Mouse (Mus musculus) MEL (cell line): ENCODE data around the gene Trit1.

Experiments used
- CTCF ChIP-seq, 3 experiments: IDR thresholded peaks in 2 of 3; conservative IDR thresholded peaks in 1 of 3; 2 replicates each; pipeline ENCODE4 v1.5.1; 2011 to 2012; ENCODE audit warnings: low read length in 3 of 3, low read depth in 2 of 3, mild to moderate bottlenecking in 2 of 3, improper control_type of control experiment in 1 of 3, inconsistent platforms in 1 of 3, mixed read lengths in 1 of 3, moderate library complexity in 1 of 3; ENCODE audit not compliant: control insufficient read depth in 1 of 3, insufficient read depth in 1 of 3, poor library complexity in 1 of 3, severe bottlenecking in 1 of 3
- E2F4 ChIP-seq: IDR thresholded peaks from 2 replicates; pipeline ENCODE4 v1.6.1; 2011; ENCODE audit warnings: low read depth, low read length, improper control_type of control experiment, borderline replicate concordance
- ELF1 ChIP-seq: IDR thresholded peaks from 2 replicates; pipeline ENCODE4 v1.6.1; 2014; ENCODE audit warnings: low read depth, mild to moderate bottlenecking, inconsistent platforms, low read length, improper control_type of control experiment, moderate library complexity
- EP300 ChIP-seq, 2 experiments: IDR thresholded peaks; 2 replicates each; pipeline ENCODE4 v1.6.1; 2011; ENCODE audit warnings: improper control_type of control experiment in 2 of 2, low read length in 2 of 2, low read depth in 1 of 2, mild to moderate bottlenecking in 1 of 2
- GATA1 ChIP-seq: IDR thresholded peaks from 2 replicates; pipeline ENCODE4 v1.6.1; 2011; ENCODE audit warnings: low read depth, low read length, improper control_type of control experiment
- KAT2A ChIP-seq: conservative IDR thresholded peaks from 2 replicates; pipeline ENCODE4 v1.6.1; 2012; ENCODE audit warnings: low read depth, low read length, improper control_type of control experiment, inconsistent platforms
- POLR2A ChIP-seq, 2 experiments: IDR thresholded peaks; 2 replicates each; pipeline ENCODE4 v1.6.1; 2011 to 2012; ENCODE audit warnings: low read length in 2 of 2, mild to moderate bottlenecking in 2 of 2, control low read depth in 1 of 2, improper control_type of control experiment in 1 of 2, low read depth in 1 of 2, moderate library complexity in 1 of 2; ENCODE audit not compliant: control insufficient read depth in 1 of 2, insufficient read depth in 1 of 2, poor library complexity in 1 of 2
- POLR2AphosphoS2 ChIP-seq: IDR thresholded peaks from 2 replicates; pipeline ENCODE4 v1.6.1; 2011; ENCODE audit warnings: low read length, improper control_type of control experiment
- POLR2AphosphoS5 ChIP-seq: IDR thresholded peaks from 2 replicates; pipeline ENCODE4 v1.6.1; 2012; ENCODE audit warnings: low read depth, borderline replicate concordance, mild to moderate bottlenecking, inconsistent platforms, low read length, moderate library complexity, mixed read lengths
- SMC3 ChIP-seq: IDR thresholded peaks from 2 replicates; pipeline ENCODE4 v1.6.1; 2011; ENCODE audit warnings: low read depth, low read length, improper control_type of control experiment
- USF1 ChIP-seq: IDR thresholded peaks from 2 replicates; pipeline ENCODE4 v1.6.1; 2014; ENCODE audit warnings: low read depth, mild to moderate bottlenecking, inconsistent platforms, low read length, improper control_type of control experiment, moderate library complexity
- ZC3H11A ChIP-seq: IDR thresholded peaks from 2 replicates; pipeline ENCODE4 v1.6.1; 2012; ENCODE audit warnings: low read depth, mild to moderate bottlenecking, inconsistent platforms, low read length, improper control_type of control experiment

GRCm38 (mm10) chr4:122972056-122972455, 44.3 kb upstream of the Trit1 start:
- TF ChIP-seq CTCF (IDR thresholded peaks at IDR 0.05 in 2 of 3, conservative IDR thresholded peaks at IDR 0.05 in 1 of 3; ENCODE audit: control insufficient read depth in 1 of 3, insufficient read depth in 1 of 3, low read depth in 2 of 3, low read length in 3 of 3, poor library complexity in 1 of 3, severe bottlenecking in 1 of 3): no peak
- no peak for TF ChIP-seq SMC3
- no peak for TF ChIP-seq POLR2A (IDR thresholded peaks at IDR 0.05; ENCODE audit: control insufficient read depth in 1 of 2, insufficient read depth in 1 of 2, low read depth in 1 of 2, low read length in 2 of 2, poor library complexity in 1 of 2)
- TF ChIP-seq KAT2A: no peak
- TF ChIP-seq ELF1: no peak
- TF ChIP-seq GATA1: no peak
- no peak for TF ChIP-seq EP300 (IDR thresholded peaks at IDR 0.05; ENCODE audit: low read depth in 1 of 2, low read length in 2 of 2)
- no peak for TF ChIP-seq POLR2AphosphoS2
- no peak for TF ChIP-seq USF1
- TF ChIP-seq POLR2AphosphoS5: no peak
- no peak for TF ChIP-seq E2F4
- TF ChIP-seq ZC3H11A: no peak
